Mouse (Mus musculus) CH12.LX (cell line): Measurements from ENCODE around the gene AI467606. TPM values are rescaled to one million over a fixed set of nuclear protein-coding genes. Genes with fewer than 3 reads are reported as not detected.

Experiments used
- DNase-seq: peaks from one replicate; pipeline ENCODE4 v3.0.0-alpha.2; 2013; ENCODE audit errors: extremely low read depth
- H3K27ac ChIP-seq: 2 replicates; pipeline ENCODE4 v1.5.1; 2012; ENCODE audit warnings: low read depth, mild to moderate bottlenecking, control low read depth, moderate library complexity; ENCODE audit not compliant: insufficient read depth
- H3K27me3 ChIP-seq: replicated peaks from 2 replicates; pipeline ENCODE3; 2012; ENCODE audit warnings: inconsistent platforms
- H3K36me3 ChIP-seq, 2 experiments: replicated peaks in 1 of 2; 2 replicates each; pipeline versions ENCODE3 to v1.6.1; 2012; ENCODE audit warnings: inconsistent platforms in 1 of 2, low read length in 1 of 2, mild to moderate bottlenecking in 1 of 2, mixed read lengths in 1 of 2, moderate library complexity in 1 of 2; ENCODE audit not compliant: control insufficient read depth in 1 of 2, insufficient read depth in 1 of 2
- H3K4me1 ChIP-seq, 2 experiments: 2 replicates each; pipeline ENCODE4 v1.6.1; 2012; ENCODE audit warnings: inconsistent platforms in 1 of 2, moderate library complexity in 1 of 2; ENCODE audit not compliant: insufficient read depth in 2 of 2, control insufficient read depth in 1 of 2
- H3K4me2 ChIP-seq: 2 replicates; pipeline ENCODE4 v1.6.1; 2012; ENCODE audit warnings: low read depth, mild to moderate bottlenecking, control low read depth; ENCODE audit not compliant: poor library complexity, insufficient read depth, severe bottlenecking
- H3K4me3 ChIP-seq, 3 experiments: fragments of 150-350 bp in 1 of 3; sonication (generic) in 1 of 3; replicated peaks in 1 of 3; 2 replicates each; pipeline versions ENCODE3 to v1.5.1; 2011 to 2012; ENCODE audit warnings: low read depth in 2 of 3, low read length in 2 of 3, mild to moderate bottlenecking in 2 of 3, moderate library complexity in 2 of 3, control low read depth in 1 of 3, improper control_type of control experiment in 1 of 3, inconsistent platforms in 1 of 3, mixed read lengths in 1 of 3; ENCODE audit not compliant: poor library complexity in 1 of 3
- H3K79me2 ChIP-seq: replicated peaks from 2 replicates; pipeline ENCODE4 v1.6.1; 2012; ENCODE audit warnings: mild to moderate bottlenecking, moderate library complexity; ENCODE audit not compliant: control insufficient read depth, poor library complexity, insufficient read depth, severe bottlenecking; ENCODE audit errors: extremely low read depth
- H3K9ac ChIP-seq: 2 replicates; pipeline ENCODE4 v1.6.1; 2012; ENCODE audit warnings: low read depth, mild to moderate bottlenecking, control low read depth, moderate library complexity; ENCODE audit not compliant: insufficient read depth
- H3K9me3 ChIP-seq: replicated peaks from 2 replicates; pipeline ENCODE3; 2012; ENCODE audit warnings: low read length, inconsistent platforms, mixed read lengths
- BHLHE40 ChIP-seq: IDR thresholded peaks from 2 replicates; pipeline ENCODE4 v1.6.1; 2011; ENCODE audit warnings: mild to moderate bottlenecking, low read depth, low read length, improper control_type of control experiment
- CHD2 ChIP-seq: IDR thresholded peaks from 2 replicates; pipeline ENCODE4 v1.6.1; 2011; ENCODE audit warnings: low read length, improper control_type of control experiment
- CTCF ChIP-seq, 2 experiments: IDR thresholded peaks in 1 of 2; conservative IDR thresholded peaks in 1 of 2; 2 replicates each; pipeline ENCODE4 v1.5.1; 2011 to 2012; ENCODE audit warnings: low read depth in 2 of 2, low read length in 2 of 2, improper control_type of control experiment in 1 of 2, inconsistent platforms in 1 of 2, mild to moderate bottlenecking in 1 of 2, moderate library complexity in 1 of 2
- E2F4 ChIP-seq: IDR thresholded peaks from 2 replicates; pipeline ENCODE4 v1.6.1; 2011; ENCODE audit warnings: low read depth, low read length, improper control_type of control experiment; ENCODE audit not compliant: insufficient replicate concordance
- EP300 ChIP-seq: IDR thresholded peaks from 2 replicates; pipeline ENCODE4 v1.6.1; 2011; ENCODE audit warnings: low read length, improper control_type of control experiment
- ETS1 ChIP-seq: conservative IDR thresholded peaks from 2 replicates; pipeline ENCODE4 v1.6.1; 2012; ENCODE audit warnings: low read depth, mild to moderate bottlenecking, inconsistent platforms, low read length, improper control_type of control experiment, moderate library complexity
- HCFC1 ChIP-seq: IDR thresholded peaks from 2 replicates; pipeline ENCODE4 v1.6.1; 2012; ENCODE audit warnings: low read depth, mild to moderate bottlenecking, inconsistent platforms, low read length, improper control_type of control experiment
- IRF4 ChIP-seq: IDR thresholded peaks from 2 replicates; pipeline ENCODE4 v1.6.1; 2014; ENCODE audit warnings: low read depth, mild to moderate bottlenecking, inconsistent platforms, low read length, improper control_type of control experiment
- JUN ChIP-seq: IDR thresholded peaks from 2 replicates; pipeline ENCODE4 v1.6.1; 2011; ENCODE audit warnings: low read depth, mild to moderate bottlenecking, low read length, improper control_type of control experiment, moderate library complexity; ENCODE audit not compliant: insufficient read depth
- JUND ChIP-seq: conservative IDR thresholded peaks from 2 replicates; pipeline ENCODE4 v1.6.1; 2011; ENCODE audit warnings: low read depth, low read length, improper control_type of control experiment
- MAFK ChIP-seq: IDR thresholded peaks from 2 replicates; pipeline ENCODE4 v1.6.1; 2011; ENCODE audit warnings: low read length, improper control_type of control experiment; ENCODE audit not compliant: insufficient replicate concordance
- MAX ChIP-seq: IDR thresholded peaks from 2 replicates; pipeline ENCODE4 v1.6.1; 2011; ENCODE audit warnings: low read length, improper control_type of control experiment
- MAZ ChIP-seq: IDR thresholded peaks from 2 replicates; pipeline ENCODE4 v1.6.1; 2012; ENCODE audit warnings: low read depth, mild to moderate bottlenecking, inconsistent platforms, low read length, improper control_type of control experiment, moderate library complexity
- MEF2A ChIP-seq: IDR thresholded peaks from 2 replicates; pipeline ENCODE4 v1.6.1; 2014; ENCODE audit warnings: low read depth, mild to moderate bottlenecking, inconsistent platforms, low read length, improper control_type of control experiment, borderline replicate concordance
- NELFE ChIP-seq: IDR thresholded peaks from 2 replicates; pipeline ENCODE4 v1.6.1; 2011; ENCODE audit warnings: low read depth, low read length, improper control_type of control experiment
- NRF1 ChIP-seq: IDR thresholded peaks from 2 replicates; pipeline ENCODE4 v1.6.1; 2014; ENCODE audit warnings: low read depth, mild to moderate bottlenecking, inconsistent platforms, low read length, improper control_type of control experiment, moderate library complexity
- PAX5 ChIP-seq: IDR thresholded peaks from 2 replicates; pipeline ENCODE4 v1.6.1; 2012; ENCODE audit warnings: low read length, inconsistent platforms, mixed read lengths
- POLR2AphosphoS2 ChIP-seq: IDR thresholded peaks from 2 replicates; pipeline ENCODE4 v1.6.1; 2011; ENCODE audit warnings: low read depth, low read length, improper control_type of control experiment
- RCOR1 ChIP-seq: conservative IDR thresholded peaks from 2 replicates; pipeline ENCODE4 v1.6.1; 2012; ENCODE audit warnings: low read depth, mild to moderate bottlenecking, inconsistent platforms, low read length, improper control_type of control experiment
- SMC3 ChIP-seq: IDR thresholded peaks from 2 replicates; pipeline ENCODE4 v1.6.1; 2011; ENCODE audit warnings: low read depth, low read length, improper control_type of control experiment
- TBP ChIP-seq: conservative IDR thresholded peaks from 2 replicates; pipeline ENCODE4 v1.6.1; 2011; ENCODE audit warnings: low read depth, low read length, improper control_type of control experiment
- UBTF ChIP-seq: IDR thresholded peaks from 2 replicates; pipeline ENCODE4 v1.6.1; 2012; ENCODE audit warnings: low read depth, mild to moderate bottlenecking, inconsistent platforms, low read length, improper control_type of control experiment, moderate library complexity
- USF1 ChIP-seq: IDR thresholded peaks from 2 replicates; pipeline ENCODE4 v1.6.1; 2014; ENCODE audit warnings: low read depth, mild to moderate bottlenecking, inconsistent platforms, low read length, improper control_type of control experiment
- ZKSCAN1 ChIP-seq: IDR thresholded peaks from 2 replicates; pipeline ENCODE4 v1.6.1; 2012; ENCODE audit warnings: low read depth, inconsistent platforms, low read length, improper control_type of control experiment, borderline replicate concordance
- ZNF384 ChIP-seq: IDR thresholded peaks from 2 replicates; pipeline ENCODE4 v1.6.1; 2012; ENCODE audit warnings: low read depth, low read length, improper control_type of control experiment, inconsistent platforms
- dilution Hi-C: fragments of 300-500 bp; cut with MboI; formaldehyde crosslinking; loops from 2 replicates; pipeline ENCODE4 v1.14.3; 2020; ENCODE audit warnings: low sequenced_read_pairs; ENCODE audit not compliant: extremely low pct_unique_long_range_greater_than_20kb, extremely low pct_ligation_motif_present
- in situ Hi-C: fragments of 300-500 bp; cut with MboI; formaldehyde crosslinking; loops from 3 replicates; pipeline ENCODE4 v1.14.3; 2019; ENCODE audit warnings: low sequenced_read_pairs, low pct_ligation_motif_present, low pct_unique_long_range_greater_than_20kb, mixed read lengths
- polyA plus RNA-seq: library from polyadenylated mRNA; unstranded; fragments of >175 nt; gene quantifications from 2 replicates; pipeline ENCODE4 v1.2.1, GENCODE M21; 2012; ENCODE audit warnings: low read depth; ENCODE audit not compliant: insufficient read length
- total RNA-seq, 2 experiments: library from RNA; depleted of rRNA; stranded (reverse); fragments of 300-350 nt in 1 of 2; fragments of >200 nt in 1 of 2; gene quantifications; 2 replicates each; pipeline ENCODE4 v1.2.3; 2012 to 2014

Gene AI467606
- total and polyA plus RNA-seq, 3 experiments: 15.7 to 26.4 (median 20.5) TPM

DNA sequence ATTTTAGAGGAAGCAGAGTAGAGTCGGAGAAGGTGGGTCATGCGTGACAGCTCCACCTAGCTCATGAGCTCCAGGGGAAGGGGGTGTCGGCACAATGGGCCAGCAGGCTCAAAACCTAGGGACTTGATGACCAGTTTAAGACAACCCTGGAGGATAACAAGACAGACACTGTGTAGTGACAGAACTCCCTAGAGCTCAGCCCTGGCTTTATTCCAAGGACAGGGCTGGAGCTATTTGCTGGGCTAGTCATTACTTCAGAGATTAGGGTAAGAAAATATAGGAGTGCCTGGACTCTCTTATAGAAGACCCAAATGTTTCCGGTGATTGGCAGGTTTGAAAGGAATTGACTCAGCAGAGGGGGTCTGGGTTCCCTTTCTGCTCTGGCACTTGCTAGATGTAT lies 17.9 kb upstream of the AI467606 start:
- H3K9me3 ChIP-seq: peaks cover 4% of the 10 kb centered on the region
- no peak overlapping the region for H3K4me2 ChIP-seq
- dilution Hi-C loops: no loop called here
- H3K36me3 ChIP-seq: peaks cover 0 to 17% of the 10 kb centered on the region in 2 experiments
- no peak overlapping the region for H3K4me3 ChIP-seq
- H3K4me1 ChIP-seq: peaks cover 2 to 23% of the 10 kb centered on the region in 2 experiments; a peak in 3 of 4 replicates
- no peak overlapping the region for H3K9ac ChIP-seq
- no peak overlapping the region for H3K27ac ChIP-seq
- H3K27me3 ChIP-seq: no peaks in the 10 kb centered on the region
- DNase-seq: no peak
- H3K79me2 ChIP-seq: no peaks in the 10 kb centered on the region
- TF ChIP-seq ETS1 (no peak), MAZ (no peak), ZNF384 (no peak), MEF2A (no peak), ZKSCAN1 (no peak), CTCF (conservative IDR thresholded peaks at IDR 0.05 in 1 of 2, IDR thresholded peaks at IDR 0.05 in 1 of 2; ENCODE audit: low read depth in 2 of 2, low read length in 2 of 2) (no peak), RCOR1 (no peak), POLR2AphosphoS2 (no peak)
- in situ Hi-C loops: no loop called here

DNA sequence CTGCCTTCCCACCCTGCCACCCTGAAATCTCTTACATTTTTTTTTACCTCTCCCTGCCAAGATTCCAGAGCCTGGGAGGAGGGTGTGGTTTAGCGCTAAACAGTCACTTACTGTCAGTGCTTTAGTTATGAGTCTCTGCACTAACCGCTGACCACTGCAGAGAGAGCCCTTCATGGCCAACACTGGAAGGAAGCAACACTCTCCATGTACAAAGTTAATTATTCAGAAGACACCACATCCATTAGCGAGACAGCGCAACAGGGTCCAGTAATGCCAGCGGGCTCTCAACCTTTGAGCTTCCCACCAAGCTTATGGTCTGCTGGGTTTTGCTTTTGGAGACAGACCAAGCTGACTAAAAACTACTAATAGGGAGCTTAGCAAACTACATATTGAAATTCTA lies 15.0 kb upstream of the AI467606 start:
- H3K4me2 ChIP-seq: no peak overlapping the region
- peaks cover 4% of the 10 kb centered on the region for H3K9me3 ChIP-seq
- in situ Hi-C loops (loop anchor here (5.0 kb wide), 1 partner anchor 294 kb away; the partner anchor contains the start of gene Tbx6), dilution Hi-C loops (no loop called here)
- TF ChIP-seq USF1: no peak
- TF ChIP-seq ZKSCAN1: no peak
- no peak for TF ChIP-seq CTCF (conservative IDR thresholded peaks at IDR 0.05 in 1 of 2, IDR thresholded peaks at IDR 0.05 in 1 of 2; ENCODE audit: low read depth in 2 of 2, low read length in 2 of 2)
- no peak for TF ChIP-seq MAFK
- TF ChIP-seq EP300: no peak
- TF ChIP-seq TBP: no peak
- no peak for TF ChIP-seq MEF2A
- TF ChIP-seq MAX: no peak
- no peak for TF ChIP-seq E2F4
- no peak for TF ChIP-seq NRF1
- TF ChIP-seq NELFE: no peak
- TF ChIP-seq CHD2: no peak
- TF ChIP-seq SMC3: no peak
- TF ChIP-seq PAX5: no peak
- no peak for TF ChIP-seq BHLHE40
- no peak for TF ChIP-seq UBTF
- no peak for TF ChIP-seq IRF4
- no peak for TF ChIP-seq JUND
- no peak for TF ChIP-seq HCFC1
- no peak for TF ChIP-seq JUN
- no peak overlapping the region for H3K27ac ChIP-seq
- peaks cover 0 to 21% of the 10 kb centered on the region in 2 experiments for H3K36me3 ChIP-seq
- H3K9ac ChIP-seq: no peak overlapping the region
- DNase-seq: no peak
- H3K4me1 ChIP-seq: peaks cover 8 to 42% of the 10 kb centered on the region in 2 experiments
- no peaks in the 10 kb centered on the region for H3K79me2 ChIP-seq
- H3K27me3 ChIP-seq: no peaks in the 10 kb centered on the region
- H3K4me3 ChIP-seq: no peak overlapping the region
